Mouse (Mus musculus) lung, adult 2 months (tissue): ENCODE data around the gene Mrpl49.

Experiments used
- CTCF ChIP-seq: fragments of 200-500 bp; IDR thresholded peaks from 2 replicates; pipeline ENCODE4 v1.5.1; 2011; ENCODE audit warnings: mild to moderate bottlenecking, low read length, control low read depth; ENCODE audit not compliant: insufficient read depth
- POLR2A ChIP-seq: fragments of 200-500 bp; IDR thresholded peaks from 2 replicates; pipeline ENCODE4 v1.6.1; 2011; ENCODE audit warnings: low read depth, mild to moderate bottlenecking, control low read depth, low read length, borderline replicate concordance; ENCODE audit errors: extremely low read depth

GRCm38 (mm10) chr19:6038326-6038725 lies 19.3 kb downstream of the Mrpl49 start:
- TF ChIP-seq CTCF = no peak
- TF ChIP-seq POLR2A = no peak
